Mouse (Mus musculus): ENCODE results near the gene Psmg4.
A peak's percentile ranks its signal among the peaks of the same experiment; 100 is the strongest.

The Psmg4 gene

DNA sequence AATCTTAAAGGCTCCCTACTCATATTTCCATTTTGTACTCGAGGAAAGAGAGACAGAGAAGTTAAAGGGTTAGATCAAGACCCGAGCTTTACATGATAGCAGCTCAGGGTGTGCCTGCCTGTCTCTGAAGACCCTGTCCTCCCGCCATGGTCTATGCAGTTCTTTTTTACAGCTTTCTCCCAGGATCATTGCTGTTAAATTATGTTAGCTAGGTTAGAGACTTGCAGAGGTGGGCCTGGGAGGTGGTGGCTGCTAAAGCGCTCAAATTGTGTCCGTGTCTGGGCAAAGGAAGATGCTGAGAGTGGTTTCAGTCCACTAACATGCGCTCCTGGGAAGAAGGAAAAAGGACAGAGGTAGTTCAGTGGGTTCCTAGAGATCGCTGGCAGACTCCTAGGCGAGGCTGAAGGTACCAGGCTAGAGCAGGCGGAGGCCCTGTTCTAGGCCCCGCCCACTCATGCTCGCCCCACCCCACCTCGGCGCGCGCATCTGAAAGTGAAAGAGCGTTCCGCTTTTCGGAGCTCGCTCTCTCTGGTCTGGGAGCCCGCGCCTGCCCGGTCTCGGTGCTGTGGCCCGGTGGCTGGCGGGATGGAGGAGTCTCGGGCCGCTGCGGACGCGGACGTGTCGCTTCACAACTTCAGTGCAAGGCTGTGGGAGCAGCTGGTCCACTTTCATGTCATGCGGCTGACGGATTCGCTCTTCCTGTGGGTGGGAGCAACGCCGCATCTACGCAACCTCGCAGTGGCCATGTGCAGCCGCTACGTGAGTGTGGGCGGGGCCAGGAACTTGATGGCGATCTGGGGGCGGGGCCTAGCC lies at the start of gene Psmg4:
TSS of gene Psmg4 (plus strand) at position 474 of the 813 bp plus-strand sequence.
- peak; percentile 90 for DNase-seq (ENCODE audit: low spot score)

DNA sequence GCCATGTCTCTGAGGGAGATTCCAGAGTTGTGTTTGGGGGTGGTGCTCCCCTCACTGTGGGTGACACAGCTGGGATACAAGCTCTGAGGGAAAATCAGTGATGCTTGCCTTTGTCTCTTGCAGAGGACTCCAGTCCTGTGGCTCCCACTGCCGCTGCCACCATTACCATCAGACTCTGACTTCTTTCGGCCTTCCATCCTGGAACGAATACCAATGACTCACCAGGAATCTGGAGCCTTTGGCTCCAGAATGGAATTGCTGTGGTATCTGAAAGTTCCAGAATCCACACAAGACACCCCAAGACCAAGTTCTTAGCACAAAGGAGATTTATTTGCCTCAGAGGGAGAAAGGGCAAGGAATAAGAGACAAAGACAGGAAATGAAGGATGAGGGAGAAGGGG lies 49.7 kb upstream of the Psmg4 start:
- no peak for DNase-seq (ENCODE audit: low spot score)

DNA sequence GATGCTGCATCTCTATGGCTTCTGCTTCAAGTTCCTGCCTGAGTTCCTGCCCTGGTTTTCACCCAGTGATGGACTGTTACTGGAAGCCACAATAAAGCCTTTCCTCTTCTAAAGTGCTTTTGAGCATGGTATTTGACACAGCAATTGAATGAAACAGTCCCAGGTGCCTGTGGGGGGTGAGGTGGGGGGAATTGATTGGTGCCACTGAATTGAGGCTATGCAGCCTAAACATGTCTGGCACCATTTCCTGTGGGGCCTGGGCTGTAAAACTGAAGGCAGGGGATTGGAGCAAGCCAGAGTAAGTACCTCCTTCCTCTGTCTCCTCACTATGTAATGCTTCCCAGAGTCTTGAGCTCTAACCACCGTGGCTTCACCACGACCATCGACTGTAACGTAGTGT lies 48.1 kb upstream of the Psmg4 start:
- DNase-seq (ENCODE audit: low spot score), result no peak

DNA sequence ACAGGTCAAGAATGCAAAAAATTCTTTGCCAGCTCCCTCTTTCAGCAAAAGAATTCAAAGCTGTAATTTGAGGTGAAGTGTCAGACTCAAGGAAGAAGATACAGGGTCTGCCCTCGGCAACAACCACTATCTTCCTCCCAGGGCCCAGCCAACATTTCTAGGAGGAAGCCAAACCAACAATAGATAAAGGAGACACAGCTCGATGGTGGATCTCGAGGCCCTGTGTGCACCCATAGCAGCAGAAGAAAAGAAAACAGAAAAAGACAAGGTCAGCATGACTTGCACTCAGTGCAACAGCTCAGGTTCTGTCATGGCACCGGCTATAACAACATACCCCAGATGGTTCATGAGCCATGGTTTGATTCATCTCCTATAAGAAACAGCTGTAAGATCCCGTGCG lies 46.3 kb upstream of the Psmg4 start:
- DNase-seq (ENCODE audit: low spot score), result no peak

DNA sequence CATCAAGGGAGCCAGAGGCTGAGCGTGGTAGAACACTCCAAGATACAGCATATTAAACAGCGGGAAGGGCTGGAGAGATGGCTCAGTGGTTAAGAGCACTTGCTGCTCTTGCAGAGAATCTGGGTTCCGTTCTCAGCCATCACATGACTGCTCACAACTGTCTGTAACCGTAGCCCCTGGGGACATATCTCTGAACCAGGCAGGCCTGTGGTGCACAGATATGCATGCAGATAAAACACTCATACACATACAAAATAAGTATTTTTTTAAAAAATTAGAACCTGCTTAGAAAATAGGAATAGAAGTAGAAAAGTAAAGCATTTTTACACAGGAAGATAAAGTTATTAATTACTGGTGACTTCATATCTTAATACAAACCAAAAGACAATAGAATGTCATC lies 43.9 kb upstream of the Psmg4 start:
- DNase-seq (ENCODE audit: low spot score), result no peak

DNA sequence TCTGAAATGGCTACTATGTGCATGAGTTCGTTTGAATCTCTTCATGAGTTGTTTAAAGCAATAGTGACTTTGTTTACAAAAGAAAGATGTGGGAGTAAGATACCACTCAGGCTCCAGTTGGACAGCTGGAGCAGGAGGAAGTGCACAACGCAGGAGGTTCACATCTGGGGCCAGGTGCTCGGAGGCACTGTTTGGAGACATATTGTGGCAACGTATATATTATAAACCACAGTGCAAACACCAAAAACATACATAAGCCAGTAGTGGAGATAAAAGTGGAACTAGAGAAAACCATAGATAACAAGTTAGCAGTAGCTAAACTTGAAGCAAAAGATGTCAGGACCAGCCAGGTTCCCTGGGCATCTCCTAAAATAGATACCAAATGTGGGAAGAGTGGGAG lies 43.4 kb upstream of the Psmg4 start:
- no peak for DNase-seq (ENCODE audit: low spot score)

DNA sequence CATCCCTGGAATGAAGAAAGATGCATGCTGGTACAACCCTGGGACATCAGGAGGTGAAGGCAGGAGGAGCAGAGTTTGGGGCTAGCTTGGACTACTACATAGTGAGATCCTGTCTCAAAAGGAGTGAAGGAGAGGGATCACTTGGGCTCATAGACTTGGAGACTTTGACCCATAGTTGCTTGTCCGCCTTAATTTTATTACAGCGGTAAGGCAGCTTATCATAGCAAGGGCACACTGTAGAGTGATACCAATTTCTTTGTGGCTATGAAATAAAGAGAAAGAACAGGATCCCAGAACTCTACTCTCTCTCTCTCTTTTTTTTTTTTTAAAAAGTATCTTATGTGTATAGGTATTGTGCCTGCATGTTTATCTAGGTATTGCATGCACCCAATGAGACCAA lies 42.2 kb upstream of the Psmg4 start:
- DNase-seq (ENCODE audit: low spot score), result no peak

DNA sequence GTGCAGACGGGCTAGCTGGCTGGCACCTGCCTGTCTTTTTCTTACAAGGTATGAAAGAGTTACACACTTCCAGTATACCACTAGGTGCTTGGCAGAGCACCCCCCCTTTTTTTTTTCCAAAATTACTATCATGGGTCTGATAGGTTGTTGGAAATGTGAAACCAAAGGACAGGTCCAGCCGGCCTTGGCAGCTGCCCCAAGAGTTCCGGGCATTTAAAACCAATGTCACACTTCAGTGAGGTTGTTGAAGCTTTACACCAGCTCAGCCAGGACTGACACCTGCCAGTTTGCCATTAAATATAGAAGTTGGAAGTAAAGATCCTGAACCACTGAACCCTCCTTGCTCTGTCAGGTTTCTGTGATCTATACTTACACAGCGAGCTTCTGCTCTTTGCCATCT lies 37.1 kb upstream of the Psmg4 start:
- no peak for DNase-seq (ENCODE audit: low spot score)

DNA sequence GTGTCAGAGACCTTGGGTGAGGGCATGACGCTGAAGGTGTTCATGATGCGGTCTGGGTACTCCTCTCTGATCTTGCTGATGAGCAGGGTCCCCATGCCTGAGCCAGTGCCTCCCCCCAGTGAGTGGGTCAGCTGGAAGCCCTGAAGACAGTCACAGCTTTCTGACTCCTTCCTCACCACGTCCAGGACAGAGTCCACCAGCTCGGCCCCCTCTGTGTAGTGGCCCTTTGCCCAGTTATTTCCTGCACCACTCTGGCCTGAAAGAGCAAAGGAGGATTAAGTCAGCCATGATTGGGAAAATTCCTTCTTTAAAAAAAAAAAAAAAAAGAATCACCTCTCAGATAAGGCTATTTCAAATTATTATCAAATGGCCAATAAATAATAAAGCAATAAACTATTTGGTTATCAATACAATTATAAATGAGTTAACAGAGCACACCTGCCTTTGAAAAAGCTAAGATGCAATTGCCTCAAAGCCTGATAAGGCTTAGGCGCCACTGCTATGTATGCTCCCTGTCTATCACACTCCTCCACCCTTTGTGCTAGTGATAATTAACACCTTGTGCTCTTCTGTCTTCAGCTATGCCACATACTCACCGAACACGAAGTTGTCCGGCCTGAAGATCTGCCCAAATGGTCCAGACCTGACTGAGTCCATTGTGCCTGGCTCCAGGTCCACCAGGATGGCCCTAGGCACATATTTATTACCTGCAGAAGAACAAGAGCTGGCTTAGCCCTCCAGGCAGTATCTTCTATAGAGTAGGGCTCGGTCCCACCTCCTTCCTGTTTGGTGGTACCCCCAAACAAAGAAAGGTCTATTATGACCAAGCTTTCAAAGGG lies 34.3 kb upstream of the Psmg4 start:
- no peak for DNase-seq (ENCODE audit: low spot score)

DNA sequence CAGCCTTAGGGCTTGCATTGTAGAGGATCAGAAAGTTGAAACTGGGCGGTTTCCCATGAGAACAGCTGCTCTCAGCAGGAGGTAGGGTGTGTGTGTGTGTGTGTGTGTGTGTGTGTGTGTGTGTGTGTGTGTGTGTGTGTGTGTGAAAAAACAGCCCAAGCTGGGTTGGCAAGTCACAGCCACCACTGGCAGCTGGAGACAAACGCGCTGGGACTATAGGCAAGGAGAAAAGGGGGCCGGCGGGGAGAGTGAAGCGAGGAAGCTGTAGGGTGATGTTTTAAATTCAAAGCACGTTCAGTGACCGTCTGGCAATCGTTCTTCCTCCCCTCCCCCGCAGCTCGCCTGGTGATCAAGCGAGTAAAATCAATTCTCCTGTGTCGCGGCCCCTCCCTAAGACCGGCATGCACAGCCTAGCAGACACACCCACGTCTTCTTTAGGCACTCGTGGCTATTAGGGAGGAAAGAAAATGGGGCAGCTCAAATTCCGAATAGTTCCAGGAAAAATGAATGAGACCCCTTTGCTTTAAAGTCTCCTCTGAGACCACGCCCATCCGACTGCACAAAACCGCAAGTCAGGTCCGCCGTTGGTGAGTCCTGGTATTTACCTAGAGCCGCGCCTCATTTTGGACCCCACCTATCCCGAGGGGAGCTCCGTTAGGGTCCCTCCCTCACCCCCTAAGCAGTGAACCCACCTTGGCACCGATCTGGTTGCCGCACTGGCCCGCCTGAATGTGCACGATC lies 33.1 kb upstream of the Psmg4 start:
- DNase-seq (ENCODE audit: low spot score), result peak; percentile 73

DNA sequence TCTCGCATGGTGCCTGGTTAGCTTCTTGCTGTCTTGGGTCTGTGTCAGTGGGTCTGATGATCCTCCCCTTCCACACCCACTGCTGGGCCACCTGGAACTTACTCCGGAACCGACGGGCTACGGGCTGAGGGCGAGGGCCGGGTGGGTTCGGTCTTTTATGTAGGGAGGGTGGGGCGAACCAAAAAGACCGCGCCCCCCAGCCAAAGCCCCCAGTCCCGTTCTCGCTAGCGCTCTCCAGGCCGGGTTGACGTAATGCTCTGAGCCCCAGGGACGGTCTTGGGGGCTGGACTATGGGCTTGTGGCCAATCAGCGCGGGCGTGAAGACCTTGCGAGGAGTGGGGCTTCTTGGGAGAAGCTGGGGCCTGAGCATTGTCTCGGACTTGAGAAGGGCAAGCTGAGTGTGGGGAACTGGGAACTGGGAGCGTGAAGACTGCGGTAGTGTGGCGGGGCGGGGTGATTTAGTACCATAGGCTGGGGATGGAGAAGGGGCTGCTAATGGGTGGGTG lies 32.5 kb upstream of the Psmg4 start, which contains the start of gene Tubb2b:
TSS of gene Tubb2b (minus strand) at position 241 of the 506 bp plus-strand sequence.
- DNase-seq (ENCODE audit: low spot score), result peak; percentile 96

DNA sequence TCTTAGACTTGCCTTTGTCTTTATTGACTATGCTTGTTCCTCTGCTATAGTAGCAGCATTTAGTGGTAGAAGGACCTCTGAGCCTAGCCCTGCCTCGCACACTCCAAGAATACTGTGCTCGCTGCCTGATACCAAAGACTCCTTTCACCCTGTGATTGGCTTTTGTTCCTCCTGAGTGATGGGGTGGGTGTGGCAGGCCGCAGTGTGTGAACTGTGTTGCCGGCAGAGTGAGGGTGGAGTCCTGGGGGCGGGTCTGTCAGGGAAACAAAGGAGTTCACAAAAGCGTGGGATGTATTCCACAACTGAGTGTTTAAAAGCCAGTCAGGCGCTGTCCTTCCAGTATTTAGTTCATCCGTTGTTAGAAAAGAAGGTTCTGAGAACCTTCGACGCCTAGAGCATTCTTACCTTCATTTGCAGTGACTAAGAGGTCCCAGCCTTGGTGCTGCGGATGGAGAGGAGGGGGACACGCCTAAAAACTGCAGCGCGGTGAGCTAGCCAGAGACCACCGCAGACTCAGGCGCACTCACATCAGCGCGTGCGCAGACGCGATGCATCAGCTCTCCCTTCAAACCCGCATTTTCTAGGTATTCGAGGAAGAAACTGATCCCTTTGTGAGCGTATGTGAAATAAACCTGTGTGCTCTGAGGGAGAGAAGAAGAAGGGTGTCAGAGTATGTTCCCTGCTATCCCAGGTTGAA lies 31.6 kb upstream of the Psmg4 start:
- peak; percentile 85 for DNase-seq (ENCODE audit: low spot score)

DNA sequence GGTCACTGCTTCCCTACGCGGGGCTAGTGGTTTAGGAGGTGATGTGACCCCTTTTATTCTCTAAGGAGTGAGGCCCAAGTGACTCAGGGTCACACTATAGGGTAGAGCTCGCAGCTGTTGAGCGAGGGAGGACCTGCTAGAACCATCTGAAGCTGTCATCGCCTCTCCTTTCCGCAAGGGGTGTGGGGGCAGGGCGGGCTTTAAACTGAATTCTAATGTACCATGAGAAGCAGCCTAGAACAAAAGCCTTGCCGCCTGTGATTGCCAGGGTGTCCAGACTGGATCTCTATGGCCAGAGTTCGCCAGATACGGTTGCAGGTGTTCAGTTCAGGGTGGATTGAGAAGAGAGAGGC lies 31.1 kb upstream of the Psmg4 start:
- peak; percentile 82 for DNase-seq (ENCODE audit: low spot score)

DNA sequence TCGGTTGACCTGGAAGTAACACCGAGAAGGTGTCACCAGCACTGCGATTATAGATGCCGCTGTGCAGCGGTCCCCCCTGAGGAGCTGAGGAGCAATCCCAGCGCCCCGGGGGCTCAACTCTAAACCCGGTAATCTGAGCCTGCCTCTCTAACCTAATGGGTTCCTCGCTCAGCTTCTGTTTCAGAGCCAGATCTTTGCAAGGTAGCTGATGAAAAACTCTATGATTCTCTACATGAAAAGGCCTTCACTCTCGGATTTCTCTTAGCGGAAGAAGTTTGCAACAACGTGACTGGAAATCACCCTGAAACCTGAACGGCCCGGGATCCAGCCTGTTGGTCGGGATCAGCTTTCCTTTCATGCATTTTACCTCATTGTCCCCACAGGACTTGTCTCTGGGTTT lies 30.5 kb upstream of the Psmg4 start:
- peak; percentile 32 for DNase-seq (ENCODE audit: low spot score)

DNA sequence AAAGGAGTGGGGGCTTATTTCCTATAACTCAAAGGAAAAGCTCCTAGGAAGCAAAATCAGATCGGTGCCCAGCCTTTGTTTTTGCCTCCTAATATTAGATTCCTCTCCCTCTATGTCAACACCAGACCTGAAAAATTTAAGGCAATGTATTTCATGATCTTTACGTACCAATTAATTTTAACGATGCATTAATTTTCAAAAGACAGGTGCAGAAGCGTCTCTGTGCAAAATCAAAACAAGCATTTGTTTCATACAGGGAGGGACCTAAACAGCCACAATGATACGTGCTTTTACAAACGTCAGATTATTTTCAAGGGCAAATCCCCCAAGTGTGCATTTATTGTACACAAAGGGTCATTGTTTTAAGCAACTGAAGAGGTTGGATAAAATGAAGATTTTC lies 29.9 kb upstream of the Psmg4 start:
- DNase-seq (ENCODE audit: low spot score), result no peak

DNA sequence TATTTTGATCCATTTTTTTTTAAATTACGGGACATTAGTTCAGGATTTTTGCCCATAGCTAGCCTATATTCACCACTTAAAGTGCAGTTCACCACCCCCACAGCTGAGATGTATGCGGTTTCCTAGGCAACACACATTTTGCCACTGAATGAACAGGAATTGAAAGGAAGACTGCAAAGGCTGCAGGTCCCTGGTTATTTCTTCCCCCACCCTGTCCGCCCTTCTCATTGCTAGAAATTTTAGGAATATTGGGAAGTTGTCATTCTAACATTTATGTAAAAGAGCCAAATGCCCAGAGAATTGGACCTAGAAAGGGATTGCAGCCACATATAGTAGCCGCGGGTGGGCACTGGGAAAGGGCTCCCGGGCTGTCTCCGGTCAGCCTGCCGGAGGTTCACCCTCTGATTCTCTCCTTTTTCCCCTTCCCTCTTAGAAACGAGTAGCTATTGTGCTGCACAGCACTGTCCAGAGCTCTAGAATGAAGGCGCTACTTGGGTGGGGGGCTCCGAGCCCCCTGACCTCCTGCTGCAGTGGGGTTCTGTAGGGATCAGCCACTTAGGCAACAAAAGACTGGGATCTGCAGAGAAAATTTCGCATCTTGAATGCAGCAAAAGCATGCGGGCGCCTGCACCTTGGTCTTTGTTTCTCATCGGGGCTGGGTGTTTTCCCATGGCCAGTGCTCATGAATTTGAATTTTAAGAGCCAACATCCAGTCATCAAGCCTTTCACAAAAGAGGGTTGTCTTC lies 29.3 kb upstream of the Psmg4 start:
- no peak for DNase-seq (ENCODE audit: low spot score)

DNA sequence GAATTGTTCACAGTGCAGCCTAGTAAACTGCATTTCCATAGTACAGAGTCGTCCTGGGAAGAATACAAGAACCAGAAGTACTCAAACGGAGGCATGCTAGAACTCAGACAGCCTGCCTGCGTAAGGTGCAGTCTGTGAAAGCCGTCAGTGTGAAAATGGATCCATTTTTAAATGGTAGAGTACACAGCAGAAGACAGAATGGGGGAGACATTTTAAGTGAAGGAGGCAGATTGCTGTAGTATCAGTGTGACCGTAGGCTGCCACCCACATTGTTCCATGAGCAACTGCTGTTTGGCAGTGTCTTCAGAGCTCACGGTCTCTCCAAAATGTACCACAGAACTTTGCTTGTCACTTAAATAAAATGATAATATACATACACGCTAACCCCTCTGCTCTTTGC lies 28.5 kb upstream of the Psmg4 start:
- DNase-seq (ENCODE audit: low spot score), result no peak

DNA sequence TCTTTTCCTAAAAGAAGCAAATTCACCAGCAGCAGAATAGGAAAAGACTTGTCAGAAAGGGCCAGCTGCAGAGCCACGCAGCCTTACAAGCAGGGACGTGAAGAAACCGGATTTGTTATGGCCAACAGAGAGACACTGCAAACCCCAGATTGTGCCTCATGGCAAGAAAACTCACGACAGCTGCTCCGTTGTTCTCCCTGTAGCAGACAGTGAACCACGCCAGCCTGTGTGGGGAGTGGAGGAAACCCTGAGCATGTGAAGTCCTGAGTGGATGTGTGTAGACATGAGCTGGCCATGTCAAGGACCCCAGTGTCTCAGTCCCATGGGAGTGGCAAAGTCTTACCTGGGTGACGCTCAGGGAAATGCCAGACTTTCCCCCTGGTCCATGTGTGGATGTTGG lies 26.2 kb upstream of the Psmg4 start:
- no peak for DNase-seq (ENCODE audit: low spot score)

DNA sequence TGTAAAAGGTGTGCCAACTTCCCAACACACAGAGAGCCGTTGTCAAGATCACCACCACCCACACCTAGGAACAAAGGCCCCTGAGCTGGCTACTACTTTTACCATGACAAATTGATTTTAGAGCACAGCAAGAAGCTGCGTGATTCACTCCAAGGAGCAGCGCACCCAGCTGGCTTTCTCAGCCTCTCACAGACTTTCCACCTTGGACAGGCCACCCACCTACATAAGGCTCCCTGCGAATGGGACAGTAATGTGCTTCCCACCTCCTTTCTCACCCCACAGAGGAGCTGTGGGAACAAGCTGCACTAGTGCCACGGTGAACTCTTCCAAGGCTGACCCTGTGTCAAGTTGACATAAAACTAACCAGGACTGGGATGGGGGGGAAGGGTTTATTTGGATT lies 19.4 kb upstream of the Psmg4 start:
- DNase-seq (ENCODE audit: low spot score), result no peak

DNA sequence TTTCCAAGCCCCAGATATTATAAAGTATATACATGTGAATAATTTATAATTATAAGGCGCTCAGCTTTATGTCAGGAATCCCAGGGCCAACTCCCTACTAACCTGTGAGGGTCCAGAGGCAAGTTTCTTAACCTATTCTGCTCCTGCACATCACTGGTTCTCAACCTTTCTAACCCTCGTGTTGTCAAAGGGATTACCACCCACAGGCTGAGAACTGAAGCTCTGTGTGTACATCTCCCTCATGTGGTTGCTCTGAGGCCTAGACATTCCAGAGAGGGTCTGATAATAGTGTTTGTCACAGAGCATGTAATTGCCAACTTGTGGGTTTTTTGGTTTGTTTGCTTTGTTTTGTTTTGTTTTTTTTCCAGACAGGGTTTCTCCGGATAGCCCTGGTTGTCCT lies 15.8 kb upstream of the Psmg4 start:
- no peak for DNase-seq (ENCODE audit: low spot score)

DNA sequence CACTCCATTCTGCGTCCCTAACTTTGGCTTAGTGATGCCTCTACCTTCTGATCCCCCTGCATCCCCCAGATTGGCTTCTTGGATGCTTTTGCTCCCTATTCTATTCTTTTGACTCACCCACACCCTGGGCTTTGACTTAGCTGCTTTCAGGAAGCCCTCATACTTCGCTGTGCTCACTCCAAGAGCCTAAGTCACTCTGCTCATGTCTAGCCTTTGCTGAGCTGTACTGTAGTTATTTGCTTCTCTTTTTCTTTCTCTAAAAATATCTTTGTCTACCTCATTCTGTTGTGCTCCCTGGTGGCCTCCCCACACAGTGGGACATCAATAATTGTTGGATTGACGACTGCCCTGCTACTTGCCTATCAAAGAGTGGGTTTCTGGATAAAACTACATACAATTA lies 14.6 kb upstream of the Psmg4 start:
- no peak for DNase-seq (ENCODE audit: low spot score)

All from MN1 (cell line).